Mouse (Mus musculus) layer of hippocampus, postnatal 25 days (tissue): ENCODE results near the gene Tmco4. TPM values are rescaled to one million over a fixed set of nuclear protein-coding genes. Genes with fewer than 3 reads are reported as not detected.

ENCODE experiments used
- DNase-seq, 2 experiments: peaks; one replicate each; pipeline ENCODE4 v3.0.0; 2022; ENCODE audit warnings: mixed read lengths in 2 of 2, low spot score in 1 of 2; ENCODE audit errors: extremely low spot score in 1 of 2
- total RNA-seq, 2 experiments: library from RNA; stranded (reverse); gene quantifications; 2 replicates each; pipeline ENCODE4 v1.2.3; 2021

The Tmco4 gene
- total RNA-seq, 2 experiments from 2014 or later, result 2.8 to 3.5 TPM

DNA sequence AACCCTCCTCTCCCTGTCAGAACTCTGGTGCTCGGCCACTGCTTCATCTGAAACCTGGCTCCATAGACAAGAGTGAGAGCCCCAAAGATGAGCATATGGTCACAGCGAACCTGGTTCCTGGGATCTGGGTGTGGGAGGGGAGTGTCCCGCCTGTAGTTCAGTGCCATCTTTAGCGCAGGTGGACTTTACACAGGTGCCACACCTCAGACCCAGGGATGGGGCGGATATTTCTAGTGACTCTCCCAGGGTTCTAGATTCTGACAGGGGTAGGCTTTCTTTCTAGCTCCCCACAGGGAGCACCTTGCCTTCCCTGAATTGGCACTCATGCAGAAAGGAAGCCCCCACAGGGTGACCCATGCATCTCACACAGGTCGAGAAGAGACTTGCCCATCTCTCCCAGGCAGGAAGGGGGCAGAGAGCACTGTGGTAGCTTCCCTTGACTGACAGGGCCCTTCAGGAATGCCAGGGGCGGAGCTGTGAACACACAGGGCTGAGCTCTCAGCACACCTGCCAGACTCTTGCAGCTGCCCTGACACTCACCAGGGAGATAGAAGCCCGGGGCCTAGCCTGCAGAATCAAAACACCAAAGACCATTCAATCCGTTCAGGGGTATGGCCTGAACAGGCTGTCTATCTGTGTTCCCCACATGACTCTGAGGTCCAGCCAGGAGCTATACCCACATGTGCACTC lies 116.4 kb downstream of the Tmco4 start:
- no peak for DNase-seq

GRCm38 (mm10) chr4:139090303-139090940 lies 117.7 kb downstream of the Tmco4 start:
- no peak for DNase-seq

DNA sequence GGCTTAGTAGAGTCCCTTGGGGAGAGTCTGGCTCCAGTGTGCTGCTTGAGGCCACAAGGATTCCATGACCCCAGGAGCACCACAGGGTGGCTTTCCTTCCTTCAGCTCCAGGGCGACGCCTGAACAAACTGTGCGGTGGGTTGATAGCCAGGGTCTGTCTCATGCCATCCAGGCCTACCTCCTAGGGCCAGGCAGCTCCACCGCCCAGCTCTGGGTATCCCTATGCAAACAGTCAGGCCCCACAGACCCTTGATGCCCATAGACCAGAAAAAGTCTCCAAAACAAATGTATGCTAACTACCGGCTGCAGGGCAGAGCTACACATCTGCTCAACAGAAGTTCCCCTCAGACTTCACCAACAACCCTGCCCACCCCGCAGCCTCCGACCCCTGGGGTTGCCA lies 118.4 kb downstream of the Tmco4 start:
- no peak for DNase-seq

- no peak for DNase-seq
Observed at GRCm38 (mm10) chr4:139091478-139092355, 119.0 kb downstream of the Tmco4 start.

DNA sequence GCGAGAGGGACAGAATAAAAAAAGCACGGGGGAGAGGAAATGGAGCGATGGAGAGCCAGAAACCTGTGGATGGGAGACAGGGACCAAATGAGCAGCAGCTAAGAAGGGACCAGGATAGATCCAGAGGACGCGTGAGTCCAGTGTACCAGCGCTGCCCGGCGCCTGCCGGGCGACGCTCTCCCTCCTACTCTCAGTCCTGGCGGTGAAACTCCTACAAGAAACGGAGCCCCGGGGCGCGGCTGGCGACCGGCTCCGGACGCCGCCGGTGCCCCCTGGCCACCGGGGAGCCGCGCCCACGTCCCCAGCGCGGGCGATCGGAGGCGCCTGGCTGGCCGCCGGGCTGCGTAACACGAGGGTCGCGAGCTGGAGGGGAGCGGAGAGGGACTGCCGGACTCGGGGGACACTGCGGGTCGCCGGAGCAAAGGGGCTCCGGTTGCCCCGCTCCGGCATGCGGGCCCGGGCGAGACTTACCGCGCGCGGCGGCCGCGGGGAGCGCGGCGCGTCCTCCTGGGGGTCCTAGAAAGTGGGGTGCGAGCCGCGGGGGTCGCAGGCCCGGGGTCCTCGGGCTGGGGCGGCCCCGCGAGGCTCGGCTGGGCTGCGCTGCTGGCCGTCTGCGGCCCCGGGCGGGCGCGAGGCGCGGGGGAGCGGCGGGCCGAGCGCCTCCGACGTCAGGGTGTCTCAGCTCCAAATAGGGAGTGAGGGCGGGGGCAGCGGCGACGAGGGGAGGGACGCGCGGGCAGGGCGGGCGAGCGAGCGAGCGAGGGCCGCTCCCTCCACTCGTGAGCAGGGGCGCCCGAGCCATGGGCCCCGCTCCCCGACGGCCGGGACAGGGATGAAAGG lies 119.9 kb downstream of the Tmco4 start, which contains the start of gene Nbl1:
Nbl1 (minus strand) TSS at position 638 of the 840 bp plus-strand sequence.
- no peak for DNase-seq

DNA sequence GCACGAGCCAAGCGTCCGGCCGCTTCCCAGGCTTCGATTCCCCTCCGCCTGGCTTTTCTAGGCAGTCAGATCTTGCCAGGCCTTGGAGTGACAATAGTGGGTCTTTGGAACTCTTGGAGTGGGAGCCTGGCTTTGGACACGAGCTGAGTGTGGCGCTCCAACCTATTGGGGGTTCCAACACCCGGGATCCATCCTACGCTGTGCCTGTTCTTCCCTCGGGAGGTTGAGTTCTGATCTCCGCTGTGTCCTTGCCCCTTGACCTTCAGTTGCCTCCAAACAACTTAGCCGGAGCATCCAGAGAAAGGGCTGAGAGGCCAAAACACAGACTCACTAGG lies 120.5 kb downstream of the Tmco4 start:
- DNase-seq, result no peak

DNA sequence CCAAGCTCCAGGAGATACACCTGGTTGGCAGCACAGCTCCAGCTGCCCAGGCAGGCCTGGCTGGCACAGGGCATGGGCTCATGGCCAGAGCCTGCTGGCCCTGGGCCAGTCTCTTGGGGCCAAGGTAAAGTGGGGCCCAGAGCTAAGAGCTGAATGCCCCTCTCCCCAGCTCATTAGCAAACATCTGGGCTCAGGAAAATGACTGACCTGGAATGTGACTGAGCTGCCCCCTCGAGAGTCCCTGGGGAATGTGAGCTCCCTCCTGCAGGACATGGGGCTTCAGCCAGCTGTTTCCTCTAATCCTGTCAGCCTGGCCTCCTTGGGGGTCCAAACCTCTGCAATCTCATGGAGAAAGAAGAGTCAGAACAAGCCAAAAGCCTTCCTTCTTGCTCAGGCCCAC lies 122.7 kb downstream of the Tmco4 start:
- no peak for DNase-seq

- no peak for DNase-seq
Observed at GRCm38 (mm10) chr4:139096201-139096600, 123.5 kb downstream of the Tmco4 start.

DNA sequence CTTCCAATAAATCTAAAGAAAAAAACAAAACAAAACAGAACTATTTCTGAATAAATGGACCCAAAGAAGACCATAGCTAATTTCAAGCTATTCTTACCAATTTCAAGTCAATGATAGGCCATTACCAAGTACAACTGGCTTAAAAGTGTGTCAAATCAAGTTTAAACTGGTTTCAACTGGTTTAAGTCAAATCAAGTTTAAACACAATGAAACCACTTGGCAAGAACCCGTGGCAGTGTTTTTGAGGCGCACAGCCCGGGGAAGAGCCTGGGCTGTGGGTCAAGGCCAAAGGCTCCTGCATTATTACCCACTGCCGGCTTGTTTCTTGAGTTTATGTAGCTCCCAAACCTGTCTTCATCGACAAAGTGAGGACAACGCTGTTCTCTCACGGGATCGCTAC lies 127.6 kb downstream of the Tmco4 start:
- DNase-seq, result no peak

- DNase-seq, result no peak
Observed at GRCm38 (mm10) chr4:139101546-139101945, 128.9 kb downstream of the Tmco4 start.

DNA sequence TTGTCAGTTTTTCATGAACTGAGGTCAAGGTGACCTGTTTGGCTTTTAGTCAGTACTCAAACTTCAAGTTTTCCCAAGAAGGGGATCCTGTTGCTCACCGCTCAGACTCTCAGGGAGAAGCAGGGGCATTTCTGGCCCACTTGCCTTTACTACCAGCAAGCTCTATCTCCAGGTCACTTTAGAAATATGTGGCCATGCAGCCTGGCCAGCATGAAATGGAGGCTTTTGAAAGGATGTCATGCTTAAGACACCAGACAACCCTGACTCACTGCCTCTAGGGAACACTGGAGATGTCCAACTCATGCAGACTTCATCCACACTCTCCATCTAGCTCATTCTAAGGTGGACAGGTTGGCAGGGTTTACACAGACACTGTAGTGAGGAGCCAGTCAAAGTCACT lies 132.8 kb downstream of the Tmco4 start:
- DNase-seq, result no peak

Other genes with a start within 250 kb of the Tmco4 start
- gene Pla2g2c, start 248.1 kb upstream of the Tmco4 start, total RNA-seq, result under 1 TPM in 1 of 2 experiments, not detected in 1; 0.21 TPM
- gene Ubxn10, start 235.7 kb upstream of the Tmco4 start, total RNA-seq, result 1 to 10 TPM; 1.3 to 1.6 TPM
- gene Pla2g2f, start 215.3 kb upstream of the Tmco4 start, total RNA-seq, result 1 to 10 TPM; 1.5 to 1.6 TPM
- under 1 TPM; 0.28 to 0.54 TPM for gene Pla2g2d, start 197.2 kb upstream of the Tmco4 start, total RNA-seq
- 1 to 10 TPM in 1 of 2 experiments, under 1 TPM in 1; 0.76 to 1.1 TPM for gene Pla2g5, start 109.4 kb upstream of the Tmco4 start, total RNA-seq
- not detected for gene Gm13030, start 98.9 kb upstream of the Tmco4 start, total RNA-seq
- gene Pla2g2e, start 94.9 kb upstream of the Tmco4 start, total RNA-seq, result not detected
- gene Otud3, start 58.9 kb upstream of the Tmco4 start, total RNA-seq, result 10 to 100 TPM in 1 of 2 experiments, 1 to 10 TPM in 1; 9.3 to 13.2 TPM
- not detected for gene Rnf186, start 5.8 kb upstream of the Tmco4 start, total RNA-seq
- 1 to 10 TPM; 7.2 to 7.5 TPM for gene Htr6, start 102.7 kb downstream of the Tmco4 start, total RNA-seq
- gene Nbl1, start 120.1 kb downstream of the Tmco4 start, total RNA-seq, result 10 to 100 TPM; 75.6 to 90.6 TPM
- gene Minos1, start 158.2 kb downstream of the Tmco4 start, total RNA-seq, result 100 to 1,000 TPM; 186 to 223 TPM
- gene Capzb, start 220.0 kb downstream of the Tmco4 start, total RNA-seq, result 100 to 1,000 TPM; 444 to 476 TPM